Mouse (Mus musculus) heart, postnatal 0 days (tissue): ENCODE data around the gene Pcca.

Experiments used
- CTCF ChIP-seq: IDR thresholded peaks from 2 replicates; pipeline ENCODE4 v1.5.1; 2016; ENCODE audit warnings: antibody characterized with exemption, control low read depth, low read depth
- EP300 ChIP-seq: IDR thresholded peaks from 2 replicates; pipeline ENCODE4 v1.6.1; 2016; ENCODE audit warnings: antibody characterized with exemption, low read depth

GRCm38 (mm10) chr14:122648214-122648613 is 114.1 kb downstream of the Pcca start:
- TF ChIP-seq CTCF (no peak), EP300 (no peak)
